Mouse (Mus musculus) heart, adult 18-20 months (tissue): Measurements from ENCODE around the gene Arhgef1. TPM values are rescaled to one million over a fixed set of nuclear protein-coding genes. Genes with fewer than 3 reads are reported as not detected.

ENCODE experiments used
- DNase-seq, 2 experiments: peaks; one replicate each; pipeline ENCODE4 v3.0.0; 2021 to 2022; ENCODE audit warnings: mixed read lengths in 1 of 2
- long read RNA-seq, 2 experiments: library from polyadenylated mRNA; stranded (forward); transcript quantifications; one replicate each; pipeline ENCODE4 v2.0.0; 2021
- total RNA-seq, 2 experiments: library from RNA; stranded (reverse); gene quantifications; 2 replicates each; pipeline ENCODE4 v1.2.3; 2021

Arhgef1 gene
- 10 to 100 TPM; 31.5 to 47.6 TPM for total RNA-seq
- long read RNA-seq, experiment 1, transcript Arhgef1-201 (29 exons, 3,212 nt): major isoform, 6 of 26 reads
- long read RNA-seq, experiment 1, partial matches to known transcripts: 3 of 26 reads
- long read RNA-seq, experiment 1, other reads (novel, unspliced or antisense): 13 of 26 reads
- long read RNA-seq, experiment 2, partial matches to known transcripts: 7 of 24 reads
- long read RNA-seq, experiment 2, other reads (novel, unspliced or antisense): 13 of 24 reads

- peak; percentile 75 to 84 for DNase-seq
Observed at GRCm38 (mm10) chr7:24902630-24903443, at the start of gene Arhgef1. Gene Arhgef1 (plus strand): TSS chr7:24902912.

GRCm38 (mm10) chr7:24853233-24853563 lies 49.5 kb upstream of the Arhgef1 start:
- no peak for DNase-seq

GRCm38 (mm10) chr7:24853695-24854094 lies 49.0 kb upstream of the Arhgef1 start:
- DNase-seq: no peak

DNA sequence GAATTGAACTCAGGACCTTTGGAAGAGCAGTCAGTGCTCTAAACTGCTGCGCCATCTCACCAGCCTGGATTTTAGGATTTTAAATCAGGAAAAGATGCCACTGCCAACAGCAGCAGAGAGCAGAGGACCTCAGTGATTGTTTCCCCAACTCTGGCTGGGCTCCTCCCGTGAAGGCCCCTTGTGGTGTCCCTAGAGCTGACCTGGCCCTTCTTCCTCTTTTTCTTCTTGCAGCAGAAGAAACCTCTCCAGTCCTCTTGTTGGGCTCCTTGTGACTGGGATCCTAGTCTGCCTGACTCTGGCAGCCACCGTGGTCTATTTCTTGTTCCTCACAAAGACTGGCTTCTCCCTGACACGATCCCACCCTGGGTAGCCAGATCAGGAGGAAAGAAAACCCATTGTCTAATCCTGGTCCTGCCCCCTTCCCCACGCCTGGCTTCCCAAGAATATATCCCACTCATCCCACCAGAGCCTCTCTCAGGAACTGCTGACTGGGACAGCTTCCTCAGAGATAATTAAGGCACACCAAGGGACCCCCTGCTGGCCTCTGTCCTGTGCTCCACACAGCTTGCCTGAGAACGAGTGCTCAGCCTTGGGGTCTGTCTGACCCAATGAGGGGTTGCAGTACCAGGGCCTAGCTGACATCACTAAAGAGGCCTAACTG lies 46.1 kb upstream of the Arhgef1 start:
- DNase-seq: no peak

- no peak for DNase-seq
Observed at GRCm38 (mm10) chr7:24859234-24859633, 43.5 kb upstream of the Arhgef1 start.

GRCm38 (mm10) chr7:24861913-24862312 lies 40.8 kb upstream of the Arhgef1 start, which contains the start of gene Gm9844:
Gene Gm9844 (plus strand): TSS chr7:24862213.
- DNase-seq: no peak

- no peak for DNase-seq
Observed at GRCm38 (mm10) chr7:24862853-24863252, 39.9 kb upstream of the Arhgef1 start.

DNA sequence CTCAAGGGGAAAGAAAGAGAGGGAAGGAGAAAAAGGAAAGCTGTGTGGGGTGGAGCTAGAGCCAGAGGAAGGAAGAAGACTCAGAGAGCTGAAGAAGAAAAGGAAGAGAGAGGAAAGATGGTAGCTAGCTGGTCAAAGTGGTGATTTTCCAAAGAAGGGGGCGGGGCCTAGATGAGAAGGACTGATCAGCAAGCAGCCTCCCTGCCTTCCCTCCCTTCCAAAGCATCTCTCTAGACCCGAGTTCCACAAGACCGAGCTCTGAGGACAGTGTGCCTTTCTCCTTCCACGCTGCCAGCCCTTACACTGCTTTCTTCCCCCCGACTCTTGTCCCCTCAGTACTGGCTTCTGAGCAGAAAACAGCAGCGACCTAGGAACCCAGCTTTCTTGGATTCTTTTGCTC lies 38.6 kb upstream of the Arhgef1 start:
- DNase-seq: no peak

DNA sequence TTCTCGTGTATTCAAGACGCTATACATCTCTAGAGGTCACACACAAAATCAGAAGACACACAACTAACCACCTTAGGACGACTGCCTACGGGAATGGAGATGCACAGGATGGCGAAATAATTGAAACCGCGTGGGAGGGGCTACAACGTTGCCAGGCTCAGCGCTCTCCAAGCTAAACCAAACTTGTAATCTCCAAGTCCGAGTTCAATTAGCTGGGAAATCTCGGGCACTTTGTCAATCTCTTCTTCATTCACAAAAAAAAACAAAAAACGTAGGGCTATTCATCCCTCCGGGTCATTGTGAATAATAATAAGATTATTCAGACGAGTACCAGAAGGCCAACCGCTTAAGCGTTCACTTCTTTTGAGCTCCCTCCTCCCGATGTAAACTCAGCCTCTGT lies 33.6 kb upstream of the Arhgef1 start:
- no peak for DNase-seq

DNA sequence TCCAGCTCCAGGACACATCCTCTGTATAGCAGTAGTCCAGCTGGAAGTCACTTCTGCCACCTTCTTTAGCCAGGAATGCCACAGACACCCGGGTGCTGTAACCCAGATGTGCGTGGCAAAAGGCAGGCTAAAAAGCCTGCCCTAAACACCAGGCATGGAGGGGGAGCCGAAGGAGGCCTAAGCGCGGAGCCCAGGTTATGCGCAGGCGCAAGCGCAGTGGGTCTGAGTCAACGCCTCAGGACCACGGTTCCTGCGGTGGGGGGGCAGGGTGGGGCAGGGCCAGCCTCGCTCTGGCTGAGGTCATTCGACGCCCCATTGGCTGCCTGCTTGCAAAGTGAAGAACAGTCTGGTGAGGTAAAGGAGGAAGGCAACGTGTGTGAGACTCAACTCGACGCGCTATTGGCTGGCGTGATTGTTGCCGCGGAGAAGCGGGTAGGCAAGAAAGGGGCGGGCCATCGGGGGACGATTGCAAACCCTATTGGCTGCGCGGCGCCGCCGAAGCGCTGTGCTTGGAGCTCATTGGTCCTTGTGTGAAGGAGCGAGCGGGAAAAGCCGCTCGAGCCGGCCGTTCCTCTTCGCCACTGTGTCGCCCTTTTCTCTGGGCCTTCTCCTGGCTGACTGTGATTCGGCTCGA lies 33.1 kb upstream of the Arhgef1 start, which contains the start of the genes Lypd4 and Dmrtc2:
Gene Lypd4, minus strand, starts transcription at position 410 of the 634 bp plus-strand sequence.
Gene Dmrtc2, plus strand, starts transcription at position 526 of the 634 bp plus-strand sequence.
- DNase-seq: no peak

DNA sequence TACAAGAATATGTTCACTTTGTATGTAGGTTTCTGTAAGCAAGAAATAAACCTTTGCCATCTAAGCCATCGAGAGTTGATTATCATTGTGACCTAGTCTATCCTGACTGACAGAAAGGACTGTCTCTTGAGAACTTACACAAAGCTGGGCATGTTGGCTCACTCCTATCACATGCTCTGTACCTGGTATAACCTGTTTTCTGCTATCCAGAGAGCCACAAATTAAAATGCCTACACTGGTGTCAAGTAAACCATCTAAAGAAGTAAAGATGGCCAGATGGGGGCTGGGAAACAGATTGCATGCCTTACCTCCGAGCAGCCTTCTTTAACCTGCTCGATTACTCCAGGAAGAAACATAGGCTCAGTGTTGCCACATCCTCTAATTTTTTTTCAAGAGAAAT lies 25.1 kb upstream of the Arhgef1 start:
- no peak for DNase-seq

GRCm38 (mm10) chr7:24879620-24880019 lies 23.1 kb upstream of the Arhgef1 start:
- DNase-seq: no peak

GRCm38 (mm10) chr7:24882416-24883199 lies 20.1 kb upstream of the Arhgef1 start:
- no peak for DNase-seq

GRCm38 (mm10) chr7:24883896-24884692 lies 18.6 kb upstream of the Arhgef1 start, which contains the start of gene Rps19:
Gene Rps19 (plus strand): TSS chr7:24884371.
- DNase-seq: peak; percentile 99 to 100

- no peak for DNase-seq
Observed at GRCm38 (mm10) chr7:24884693-24885291, 17.9 kb upstream of the Arhgef1 start.

GRCm38 (mm10) chr7:24885468-24886307 lies 17.0 kb upstream of the Arhgef1 start:
- DNase-seq: no peak

- DNase-seq: no peak
Observed at GRCm38 (mm10) chr7:24886308-24886633, 16.4 kb upstream of the Arhgef1 start.

DNA sequence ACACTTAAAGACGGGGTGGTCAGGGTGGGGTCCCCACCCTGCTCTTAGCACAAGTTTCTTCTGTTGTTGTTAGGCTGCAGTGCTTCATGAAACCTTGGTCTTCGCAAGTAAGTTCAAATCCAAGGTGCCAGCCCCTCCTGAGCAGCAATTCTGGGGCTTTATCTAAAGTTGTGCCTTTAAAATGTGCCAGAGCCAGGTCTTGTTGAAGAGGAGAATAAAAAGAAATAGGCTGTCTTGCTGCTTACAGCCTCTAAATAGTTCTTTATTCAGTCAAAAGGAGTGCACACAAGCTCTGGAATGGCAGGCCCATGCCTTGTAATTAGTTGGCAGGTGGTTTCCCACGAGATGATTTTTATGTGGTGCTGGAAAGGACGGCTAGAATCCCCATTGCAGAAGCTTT lies 15.6 kb upstream of the Arhgef1 start:
- DNase-seq: no peak

DNA sequence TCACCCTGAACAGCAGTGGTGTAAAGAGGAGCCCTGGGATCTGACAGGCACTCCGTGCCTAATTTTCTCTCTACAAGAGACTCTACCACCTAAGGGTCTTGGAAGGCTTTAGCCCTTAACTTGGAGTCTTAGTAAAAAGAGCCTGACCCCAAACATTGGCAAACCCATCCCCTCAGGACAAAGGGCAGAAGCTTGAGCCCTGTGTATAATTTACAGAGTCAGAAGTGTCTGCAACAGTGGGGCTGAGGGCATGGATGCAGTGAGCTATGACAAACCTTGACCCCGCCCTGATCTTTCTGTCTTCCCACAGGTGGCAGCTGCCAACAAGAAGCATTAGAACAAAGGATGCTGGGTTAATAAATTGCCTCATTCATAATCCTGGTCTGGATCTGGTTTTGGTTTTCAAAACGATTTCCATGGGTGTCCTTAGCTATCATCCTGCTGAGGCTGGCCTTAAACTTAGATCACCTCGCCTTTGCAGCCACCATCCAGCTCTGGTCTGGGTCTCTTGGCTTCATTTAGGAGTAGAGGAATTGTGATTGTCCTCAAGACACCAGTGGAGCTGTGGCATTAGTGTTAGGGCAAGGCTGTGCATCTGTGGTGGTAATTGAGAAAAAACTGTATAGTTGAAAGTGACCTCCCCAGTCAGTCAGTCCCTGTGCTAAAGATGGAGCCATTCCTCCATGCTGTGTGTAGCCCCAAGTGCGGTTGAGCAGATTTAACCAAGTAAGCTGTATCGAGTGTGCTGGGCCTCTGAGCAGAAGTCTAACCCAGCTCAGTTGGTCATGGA lies 13.1 kb upstream of the Arhgef1 start:
- no peak for DNase-seq
